Mouse (Mus musculus): Measurements from ENCODE around the gene Gm49380. TPM values are rescaled to one million over a fixed set of nuclear protein-coding genes. Genes with fewer than 3 reads are reported as not detected.

Gene Gm49380
- polyA plus RNA-seq, 1 experiment, result 0.04 TPM

GRCm38 (mm10) chr9:44047071-44047470, 66.2 kb downstream of the Gm49380 start:
- DNase-seq (ENCODE audit: low read depth), result no peak

- DNase-seq (ENCODE audit: low read depth), result no peak
Measured at GRCm38 (mm10) chr9:44046426-44046825, 66.9 kb downstream of the Gm49380 start.

- no peak for DNase-seq (ENCODE audit: low read depth)
Measured at GRCm38 (mm10) chr9:44045884-44046272, 67.4 kb downstream of the Gm49380 start.

- DNase-seq (ENCODE audit: low read depth), result no peak
Measured at GRCm38 (mm10) chr9:44045158-44045883, 68.0 kb downstream of the Gm49380 start.

GRCm38 (mm10) chr9:44044426-44045157, 68.7 kb downstream of the Gm49380 start:
- no peak for DNase-seq (ENCODE audit: low read depth)

- DNase-seq (ENCODE audit: low read depth), result no peak
Measured at GRCm38 (mm10) chr9:44043708-44044425, 69.4 kb downstream of the Gm49380 start.

GRCm38 (mm10) chr9:44042836-44043707, 70.2 kb downstream of the Gm49380 start, which contains the start of gene Thy1:
Gene Thy1 (plus strand): TSS chr9:44043384.
- no peak for DNase-seq (ENCODE audit: low read depth)

GRCm38 (mm10) chr9:44042396-44042680, 71.0 kb downstream of the Gm49380 start:
- DNase-seq (ENCODE audit: low read depth), result no peak

GRCm38 (mm10) chr9:44041511-44042395, 71.5 kb downstream of the Gm49380 start:
- DNase-seq (ENCODE audit: low read depth), result no peak

GRCm38 (mm10) chr9:44037106-44037505, 76.2 kb downstream of the Gm49380 start:
- DNase-seq (ENCODE audit: low read depth), result no peak

- DNase-seq (ENCODE audit: low read depth), result no peak
Measured at GRCm38 (mm10) chr9:44033957-44034727, 79.2 kb downstream of the Gm49380 start.

- DNase-seq (ENCODE audit: low read depth), result no peak
Measured at GRCm38 (mm10) chr9:44033317-44033716, 80.0 kb downstream of the Gm49380 start.

- no peak for DNase-seq (ENCODE audit: low read depth)
Measured at GRCm38 (mm10) chr9:44031946-44032345, 81.4 kb downstream of the Gm49380 start.

- DNase-seq (ENCODE audit: low read depth), result no peak
Measured at GRCm38 (mm10) chr9:44031079-44031478, 82.2 kb downstream of the Gm49380 start.

- no peak for DNase-seq (ENCODE audit: low read depth)
Measured at GRCm38 (mm10) chr9:44030646-44031045, 82.7 kb downstream of the Gm49380 start.

- DNase-seq (ENCODE audit: low read depth), result no peak
Measured at GRCm38 (mm10) chr9:44029580-44030236, 83.6 kb downstream of the Gm49380 start.

GRCm38 (mm10) chr9:44024096-44024495, 89.2 kb downstream of the Gm49380 start:
- no peak for DNase-seq (ENCODE audit: low read depth)

GRCm38 (mm10) chr9:44022100-44022847, 91.0 kb downstream of the Gm49380 start:
- DNase-seq (ENCODE audit: low read depth), result no peak

GRCm38 (mm10) chr9:44020001-44020400, 93.3 kb downstream of the Gm49380 start:
- no peak for DNase-seq (ENCODE audit: low read depth)

All from gonadal fat pad, adult 2 months (tissue).